Mouse (Mus musculus) neural tube, embryonic 12.5 days (tissue): ENCODE data around the gene Tmem167b. TPM values are rescaled to one million over a fixed set of nuclear protein-coding genes. Genes with fewer than 3 reads are reported as not detected.
"Not testable (repeated sequence)": the region's sequence is repeated elsewhere in the genome, so short reads cannot be mapped to it uniquely, and the experiment has no call there.

Source experiments
- ATAC-seq: fragments of 200-750 bp; cut with Nextera tagmentation; 2 replicates; pipeline ENCODE4 v1.8.0; 2017; ENCODE audit warnings: low read depth, mild to moderate bottlenecking, moderate TSS enrichment, moderate library complexity; ENCODE audit not compliant: low FRiP score
- H3K27ac ChIP-seq: fragments of 300-500 bp; sonication (generic); 2 replicates; pipeline ENCODE4 v1.5.1; 2016
- H3K27me3 ChIP-seq: fragments of 300-500 bp; sonication (generic); replicated peaks from 2 replicates; pipeline ENCODE4 v1.6.1; 2016; ENCODE audit warnings: mild to moderate bottlenecking
- H3K36me3 ChIP-seq: fragments of 300-500 bp; sonication (generic); 2 replicates; pipeline ENCODE4 v1.6.1; 2016; ENCODE audit warnings: mild to moderate bottlenecking
- H3K4me1 ChIP-seq: fragments of 300-500 bp; sonication (generic); 2 replicates; pipeline ENCODE4 v1.6.1; 2016
- H3K4me2 ChIP-seq: fragments of 300-500 bp; sonication (generic); replicated peaks from 2 replicates; pipeline ENCODE4 v1.6.1; 2016; ENCODE audit warnings: mild to moderate bottlenecking
- H3K4me3 ChIP-seq: fragments of 300-500 bp; sonication (generic); 2 replicates; pipeline ENCODE4 v1.5.1; 2016
- H3K9ac ChIP-seq: fragments of 300-500 bp; sonication (generic); 2 replicates; pipeline ENCODE4 v1.6.1; 2016; ENCODE audit warnings: mild to moderate bottlenecking
- H3K9me3 ChIP-seq: fragments of 300-500 bp; sonication (generic); 2 replicates; pipeline ENCODE4 v1.6.1; 2016; ENCODE audit warnings: mild to moderate bottlenecking
- WGBS: fragments of 180-500 bp; shearing (Covaris S2); methylation state at CpG from one replicate; pipeline ENCODE4 v1.1.7; 2016; 5-methylcytosine and 5-hydroxymethylcytosine counted together
- polyA plus RNA-seq: library from polyadenylated mRNA; unstranded; fragments of >200 nt; fragmentation: Nextera tagmentation; extraction: Ambion mirVana; gene quantifications from 2 replicates; pipeline ENCODE4 v1.2.1, GENCODE M21; 2016

The Tmem167b gene
- polyA plus RNA-seq, 1 experiment from 2014 or later: 56.7 TPM

GRCm38 (mm10) chr3:108569636-108570035, 7.4 kb upstream of the Tmem167b start:
- H3K27ac ChIP-seq, H3K9me3 ChIP-seq, H3K4me2 ChIP-seq, H3K4me3 ChIP-seq, H3K27me3 ChIP-seq, ATAC-seq, H3K9ac ChIP-seq, H3K36me3 ChIP-seq: not testable (repeated sequence)
- peaks cover 24% of the 10 kb centered on the region for H3K4me1 ChIP-seq
- 64% methylated on average over 3 of the region's 3 CpGs for WGBS

GRCm38 (mm10) chr3:108567990-108568877, 6.0 kb upstream of the Tmem167b start:
- no peaks in the 10 kb centered on the region for H3K9me3 ChIP-seq
- H3K4me1 ChIP-seq: peaks cover 16% of the 10 kb centered on the region
- H3K4me3 ChIP-seq: no peak overlapping the region
- H3K36me3 ChIP-seq: no peaks in the 10 kb centered on the region
- H3K27ac ChIP-seq: peak overlapping the region; percentile 33; the same call in 1 of the 2 replicates
- WGBS: 21% methylated on average over 15 of the region's 15 CpGs
- no peaks in the 10 kb centered on the region for H3K27me3 ChIP-seq
- no peak overlapping the region for H3K9ac ChIP-seq
- H3K4me2 ChIP-seq: peak overlapping the region; percentile 19; the same call in 1 of the 2 replicates
- ATAC-seq: peak; percentile 49

GRCm38 (mm10) chr3:108563309-108563708, 1.0 kb upstream of the Tmem167b start:
- H3K27me3 ChIP-seq: no peaks in the 10 kb centered on the region
- 8% methylated on average over 4 of the region's 4 CpGs for WGBS
- peak overlapping the region; percentile 17; the same call in 1 of the 2 replicates for H3K27ac ChIP-seq
- 0 out of 2 replicates have a peak, but pooled peaks have one; percentile 3 for ATAC-seq
- peaks cover 15% of the 10 kb centered on the region for H3K36me3 ChIP-seq
- no peaks in the 10 kb centered on the region for H3K9me3 ChIP-seq
- H3K4me1 ChIP-seq: peaks cover 17% of the 10 kb centered on the region
- H3K4me2 ChIP-seq: peak overlapping the region; percentile 58
- 0 out of 2 replicates have a peak overlapping the region, but pooled peaks have one; percentile 2 for H3K9ac ChIP-seq
- H3K4me3 ChIP-seq: peak overlapping the region; percentile 69; the same call in 1 of the 2 replicates

DNA sequence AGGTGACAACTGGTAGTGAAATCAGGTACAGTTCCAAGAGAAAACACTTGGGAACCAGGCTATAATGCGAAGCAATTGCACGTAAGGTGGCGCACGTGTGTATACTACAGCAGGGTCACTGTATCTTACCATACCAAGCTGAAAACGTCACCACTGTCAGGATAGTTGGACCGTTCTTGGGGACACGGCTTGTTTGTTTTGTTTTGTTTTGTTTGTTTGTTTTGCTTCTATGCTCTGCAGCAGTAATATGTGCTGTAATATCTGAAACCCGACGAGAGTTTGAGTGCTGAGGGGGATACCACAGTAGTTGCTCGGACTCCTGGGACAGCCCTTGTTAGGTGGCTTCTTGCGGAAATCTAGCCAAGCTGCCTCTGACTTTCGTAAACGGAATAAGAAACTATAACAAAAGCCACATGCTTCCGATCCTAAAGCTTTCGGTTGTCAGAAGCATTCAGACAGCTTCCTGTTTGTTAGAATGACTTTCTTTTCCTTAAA, 558 bp upstream of the Tmem167b start:
- H3K4me2 ChIP-seq: peak overlapping the region; percentile 58
- H3K9ac ChIP-seq: 0 out of 2 replicates have a peak overlapping the region, but pooled peaks have one; percentile 2
- H3K27me3 ChIP-seq: no peaks in the 10 kb centered on the region
- no peaks in the 10 kb centered on the region for H3K9me3 ChIP-seq
- ATAC-seq: peak; percentile 58
- peaks cover 17% of the 10 kb centered on the region for H3K4me1 ChIP-seq
- H3K4me3 ChIP-seq: peak overlapping the region; percentile 69
- peaks cover 20% of the 10 kb centered on the region for H3K36me3 ChIP-seq
- WGBS: 15% methylated on average over 15 of the region's 15 CpGs
- H3K27ac ChIP-seq: peak overlapping the region; percentile 17; the same call in 1 of the 2 replicates

DNA sequence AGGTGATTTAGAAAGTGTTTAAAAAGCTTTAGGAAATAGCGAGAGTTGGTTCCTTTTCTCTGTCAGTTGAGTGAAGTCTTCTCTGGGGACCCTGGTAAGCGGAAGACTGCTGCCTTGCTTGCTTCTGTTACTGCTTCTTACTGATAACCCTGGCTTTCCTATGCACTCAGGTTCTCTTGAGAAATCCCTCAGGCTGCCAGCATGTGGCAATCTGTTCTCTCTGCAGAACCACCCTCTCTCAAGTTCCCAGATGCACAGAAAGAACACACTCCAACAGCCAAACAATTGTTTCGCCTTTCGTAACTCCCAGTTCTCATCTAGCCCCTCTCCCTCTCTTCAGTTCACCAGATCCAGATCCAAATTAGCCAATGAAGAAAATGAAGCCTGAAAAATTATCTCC, 4.4 kb downstream of the Tmem167b start:
- Histone ChIP-seq H3K27me3 (no peaks in the 10 kb centered on the region), H3K27ac (no peak overlapping the region), H3K9me3 (no peaks in the 10 kb centered on the region), H3K4me1 (peaks cover 13% of the 10 kb centered on the region; the same call in 1 of the 2 replicates), H3K9ac (no peak overlapping the region), H3K4me3 (no peak overlapping the region), H3K4me2 (no peak overlapping the region), H3K36me3 (peaks cover 30% of the 10 kb centered on the region)
- WGBS: 96% methylated on average over 4 of the region's 4 CpGs
- no peak for ATAC-seq

DNA sequence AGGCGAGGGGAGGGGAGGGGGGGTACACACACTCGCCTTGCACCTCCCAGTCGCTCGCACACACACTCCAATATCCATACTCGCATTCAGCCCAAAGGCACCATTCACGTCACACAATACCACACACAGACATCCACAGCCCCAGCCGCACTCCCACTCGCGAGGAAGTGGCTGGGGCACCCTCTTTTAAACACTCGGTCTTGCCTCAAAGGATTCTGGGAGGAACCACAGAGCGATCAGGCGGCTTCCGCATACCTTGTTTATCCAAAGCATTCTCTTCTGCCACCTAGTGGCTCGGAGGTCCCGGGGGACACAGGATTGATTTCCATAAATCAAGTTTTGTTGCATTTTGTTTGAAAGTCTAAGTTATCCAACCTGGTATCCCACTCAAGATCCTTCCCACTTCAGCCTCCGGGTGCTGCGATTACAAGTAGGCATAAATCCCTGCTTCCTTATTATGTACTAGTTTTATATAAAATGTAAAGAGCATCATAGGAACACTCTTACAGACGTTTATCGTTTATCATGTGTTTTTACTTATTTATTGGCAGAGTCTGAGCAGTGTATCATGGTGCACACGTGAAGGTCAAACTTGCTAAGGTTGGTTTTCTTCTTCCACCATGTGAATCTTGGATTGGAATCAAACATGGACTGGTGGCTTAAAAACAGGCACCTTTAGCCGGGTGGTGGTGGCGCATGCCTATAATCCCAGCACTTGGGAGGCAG, 7.5 kb downstream of the Tmem167b start:
- H3K4me2 ChIP-seq: peak overlapping the region; percentile 72
- 18% methylated on average over 22 of the region's 22 CpGs for WGBS
- ATAC-seq: peak; percentile 95

GRCm38 (mm10) chr3:108554111-108554561, 8.1 kb downstream of the Tmem167b start:
- no peaks in the 10 kb centered on the region for H3K4me1 ChIP-seq
- peak overlapping the region; percentile 54 for H3K27ac ChIP-seq
- ATAC-seq: peak; percentile 84
- peak overlapping the region; percentile 96 for H3K9ac ChIP-seq
- peak overlapping the region; percentile 78 for H3K4me3 ChIP-seq
- no peaks in the 10 kb centered on the region for H3K9me3 ChIP-seq
- under 1% methylated on average over 42 of the region's 42 CpGs for WGBS
- peaks cover 23% of the 10 kb centered on the region for H3K36me3 ChIP-seq
- H3K4me2 ChIP-seq: peak overlapping the region; percentile 72
- no peaks in the 10 kb centered on the region for H3K27me3 ChIP-seq

More for the DNA sequence above, 7.5 kb downstream of the Tmem167b start:
- H3K4me3 ChIP-seq: peak overlapping the region; percentile 78
- H3K4me1 ChIP-seq: no peaks in the 10 kb centered on the region
- no peaks in the 10 kb centered on the region for H3K27me3 ChIP-seq
- peak overlapping the region; percentile 54 for H3K27ac ChIP-seq
- H3K9me3 ChIP-seq: no peaks in the 10 kb centered on the region
- peak overlapping the region; percentile 96 for H3K9ac ChIP-seq
- H3K36me3 ChIP-seq: peaks cover 25% of the 10 kb centered on the region

- no peak for ATAC-seq
- Histone ChIP-seq H3K4me3 (no peak overlapping the region), H3K4me1 (peaks cover 4% of the 10 kb centered on the region; the same call in 1 of the 2 replicates), H3K36me3 (no peaks in the 10 kb centered on the region), H3K27me3 (no peaks in the 10 kb centered on the region), H3K27ac (no peak overlapping the region), H3K9ac (no peak overlapping the region), H3K9me3 (no peaks in the 10 kb centered on the region), H3K4me2 (no peak overlapping the region)
- WGBS: 83% methylated on average over 11 of the region's 11 CpGs
These were observed 20.0 kb downstream of the Tmem167b start for GRCm38 (mm10) chr3:108542299-108542698.

GRCm38 (mm10) chr3:108537303-108537702, 25.0 kb downstream of the Tmem167b start:
- Histone ChIP-seq H3K9me3 (no peaks in the 10 kb centered on the region), H3K4me3 (no peak overlapping the region), H3K4me1 (peaks cover 10% of the 10 kb centered on the region; the same call in 1 of the 2 replicates), H3K27me3 (peaks cover 13% of the 10 kb centered on the region; the same call in 1 of the 2 replicates), H3K4me2 (peak overlapping the region; percentile 54), H3K9ac (no peak overlapping the region), H3K27ac (no peak overlapping the region), H3K36me3 (no peaks in the 10 kb centered on the region)
- peak; percentile 65 for ATAC-seq
- 7% methylated on average over 17 of the region's 17 CpGs for WGBS

DNA sequence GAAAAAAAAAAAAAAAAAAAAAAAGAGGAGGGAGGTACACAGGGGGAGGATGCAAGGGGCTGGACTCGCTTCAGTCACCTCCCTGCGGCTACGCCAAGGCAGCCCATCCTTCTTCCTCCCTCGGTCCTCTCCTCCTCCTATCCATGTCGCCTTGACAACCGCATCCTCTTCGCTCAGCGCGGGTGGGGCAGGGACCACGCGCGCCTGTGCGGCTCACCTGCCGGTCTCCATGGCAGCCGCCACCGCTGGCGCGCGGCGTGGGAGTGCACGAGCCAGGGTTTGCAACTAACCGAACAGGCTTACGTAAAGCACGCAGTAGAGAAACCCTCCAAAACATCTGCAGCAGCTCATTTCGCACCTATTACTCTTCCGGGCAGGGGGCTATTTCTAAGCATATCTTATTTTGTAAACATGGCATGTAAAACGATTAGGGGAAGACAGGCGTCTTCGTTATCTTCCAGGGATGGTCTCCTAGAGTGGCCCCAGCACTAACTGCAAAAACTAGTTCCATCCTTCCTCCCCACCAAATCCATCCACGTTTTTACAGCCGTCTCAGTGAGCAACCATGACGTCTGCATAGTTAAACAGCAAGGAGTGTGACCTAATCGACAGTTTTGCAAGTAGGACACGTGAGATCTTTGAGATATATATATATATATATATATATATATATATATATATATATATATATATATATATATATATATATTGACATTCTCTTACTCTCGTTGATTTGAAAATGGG, 25.6 kb downstream of the Tmem167b start, which contains the start of gene 5330417C22Rik:
TSS of gene 5330417C22Rik (minus strand) at position 20 of the 744 bp plus-strand sequence.
- peak within 1 kb of the TSS; percentile 43 for H3K4me3 ChIP-seq
- ATAC-seq: peak; percentile 93
- peaks cover 10% of the 10 kb centered on the region; the same call in 1 of the 2 replicates for H3K4me1 ChIP-seq
- 2% methylated on average over 35 of the region's 35 CpGs for WGBS
- H3K9ac ChIP-seq: 0 out of 2 replicates have a peak within 1 kb of the TSS, but pooled peaks have one; percentile 22
- no peak within 1 kb of the TSS for H3K27ac ChIP-seq
- H3K36me3 ChIP-seq: no peaks in the 10 kb centered on the region
- peaks cover 13% of the 10 kb centered on the region; the same call in 1 of the 2 replicates for H3K27me3 ChIP-seq
- H3K9me3 ChIP-seq: no peaks in the 10 kb centered on the region
- peak within 1 kb of the TSS; percentile 93 for H3K4me2 ChIP-seq
